Mouse (Mus musculus): ENCODE data around the gene Lamb1.

DNA sequence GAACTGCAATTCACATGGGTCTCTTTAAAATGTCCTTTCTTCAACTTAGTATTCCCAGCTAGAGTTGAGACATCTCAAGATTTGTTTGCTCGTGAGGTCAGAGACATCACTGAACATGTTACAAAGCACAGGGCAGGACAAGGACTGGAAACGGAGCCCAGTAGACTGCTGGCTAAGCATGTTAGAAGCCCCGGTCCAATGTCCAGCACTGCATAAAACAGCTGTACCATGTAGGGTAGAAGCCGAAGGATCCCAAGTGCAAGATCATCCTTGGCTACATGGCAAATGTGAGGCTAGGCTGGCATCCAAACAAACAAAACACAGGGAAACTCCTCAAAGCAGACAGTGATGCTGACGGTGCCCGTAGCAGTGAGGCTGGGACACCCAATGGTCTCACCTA lies 30.0 kb upstream of the Lamb1 start:
- TF ChIP-seq CTCF (IDR thresholded peaks at IDR 0.05; ENCODE audit: low read depth, low read length) (no peak), POLR2AphosphoS5 (IDR thresholded peaks at IDR 0.05; ENCODE audit: insufficient replicate concordance, low read depth, low read length) (no peak)
